Mouse (Mus musculus) kidney, adult 8-10 months (tissue): Measurements from ENCODE around the gene Tnxb.
A peak's percentile ranks its signal among the peaks of the same experiment; 100 is the strongest.
"Not testable (repeated sequence)": the region's sequence is repeated elsewhere in the genome, so short reads cannot be mapped to it uniquely, and the experiment has no call there.

Source experiments
- DNase-seq, 2 experiments: peaks; one replicate each; pipeline ENCODE4 v3.0.0; 2022

The Tnxb gene

GRCm38 (mm10) chr17:34743719-34744118, 73.4 kb downstream of the Tnxb start, which contains the start of gene C4b:
Gene C4b, minus strand, starts transcription at chr17:34743882.
- peak; percentile 48 to 60 for DNase-seq

DNA sequence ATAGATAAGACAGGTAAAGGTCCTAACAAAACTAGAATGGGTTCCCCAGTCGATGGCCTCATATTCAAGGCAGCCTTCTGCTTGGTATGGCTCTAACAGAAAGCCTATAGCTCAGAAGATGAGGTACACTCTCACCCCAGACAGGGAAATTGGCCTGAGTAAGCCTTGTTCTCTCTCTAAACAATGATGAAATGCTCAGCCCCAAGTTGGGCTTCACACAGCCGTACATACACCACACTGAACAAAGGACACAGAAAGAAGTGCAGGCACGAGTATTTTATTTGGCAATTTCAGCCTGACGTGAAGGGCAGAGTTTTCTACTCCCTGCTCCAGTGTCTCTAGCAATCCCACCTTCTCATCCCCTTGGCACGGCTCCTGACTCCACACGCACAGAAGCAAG, 73.9 kb downstream of the Tnxb start:
- no peak for DNase-seq

- DNase-seq = not testable (repeated sequence)
Observed at GRCm38 (mm10) chr17:34744611-34745010, 74.3 kb downstream of the Tnxb start.

DNA sequence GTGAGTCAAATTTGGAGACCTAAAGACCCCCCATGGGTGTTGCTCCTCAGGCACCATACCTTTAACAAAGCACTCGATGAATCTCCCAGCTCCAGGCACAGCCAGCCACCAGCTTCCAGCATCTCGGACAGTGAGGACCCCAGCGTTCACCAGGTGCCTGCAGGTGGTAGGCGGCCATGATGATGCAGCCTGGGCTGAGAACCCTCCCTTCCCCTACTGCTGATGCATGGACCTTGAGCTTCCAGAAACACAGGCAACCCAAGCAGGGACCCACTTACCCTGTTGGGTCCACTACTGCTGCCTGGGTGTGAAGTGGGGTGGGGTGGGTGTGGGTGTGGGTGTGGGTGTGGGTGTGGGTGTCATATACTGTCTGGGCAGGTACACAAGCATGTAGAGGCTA, 74.8 kb downstream of the Tnxb start:
- DNase-seq = not testable (repeated sequence)

GRCm38 (mm10) chr17:34746531-34746930, 76.2 kb downstream of the Tnxb start:
- DNase-seq = no peak

GRCm38 (mm10) chr17:34761471-34761870, 91.1 kb downstream of the Tnxb start:
- no peak for DNase-seq
